Mouse (Mus musculus) urinary bladder, adult 2 months (tissue): ENCODE measurements around the gene E330021D16Rik. TPM values are rescaled to one million over a fixed set of nuclear protein-coding genes. Genes with fewer than 3 reads are reported as not detected.

Experiments used
- polyA plus RNA-seq: library from polyadenylated mRNA; depleted of rRNA; stranded (reverse); fragments of >200 nt; gene quantifications from 2 replicates; pipeline ENCODE4 v1.2.3, GENCODE M21; 2012; rRNA removed

E330021D16Rik gene
- polyA plus RNA-seq, 1 experiment: not detected

Other genes starting within 250 kb of the E330021D16Rik start
- gene Grin2b, start 242.1 kb downstream of the E330021D16Rik start, polyA plus RNA-seq: 0.01 TPM in 1 of 2 replicates, not detected in the other
- gene Gm8994, start 88.0 kb downstream of the E330021D16Rik start, polyA plus RNA-seq: 0.04 TPM in 1 of 2 replicates, not detected in the other
- 20.5 and 31.6 TPM in 2 replicates for gene Atf7ip, start 90.6 kb upstream of the E330021D16Rik start, polyA plus RNA-seq
- 14.3 and 15.9 TPM in 2 replicates for gene Plbd1, start 246.4 kb upstream of the E330021D16Rik start, polyA plus RNA-seq